Mouse (Mus musculus) hindbrain, embryonic 11.5 days (tissue): ENCODE measurements around the gene Mettl2. TPM values are rescaled to one million over a fixed set of nuclear protein-coding genes. Genes with fewer than 3 reads are reported as not detected.
"Not testable (repeated sequence)": the region's sequence is repeated elsewhere in the genome, so short reads cannot be mapped to it uniquely, and the experiment has no call there.

Experiments
- ATAC-seq: fragments of 200-750 bp; cut with Nextera tagmentation; 2 replicates; pipeline ENCODE4 v1.8.0; 2017; ENCODE audit warnings: mild to moderate bottlenecking, moderate TSS enrichment, moderate library complexity; ENCODE audit not compliant: low FRiP score
- DNase-seq: peaks from one replicate; pipeline ENCODE4 v3.0.0-alpha.2; 2015; ENCODE audit warnings: low spot score
- H3K27ac ChIP-seq: fragments of 300-500 bp; sonication (generic); 2 replicates; pipeline ENCODE4 v1.5.1; 2014; ENCODE audit warnings: mild to moderate bottlenecking, low read depth, low read length
- H3K27me3 ChIP-seq: fragments of 300-500 bp; sonication (generic); 2 replicates; pipeline ENCODE4 v1.6.1; 2014; ENCODE audit warnings: mild to moderate bottlenecking, low read length, moderate library complexity, mixed read lengths; ENCODE audit not compliant: control insufficient read depth, insufficient read depth
- H3K36me3 ChIP-seq: fragments of 300-500 bp; sonication (generic); 2 replicates; pipeline ENCODE4 v1.6.1; 2014; ENCODE audit warnings: mild to moderate bottlenecking, low read length, moderate library complexity, mixed read lengths; ENCODE audit not compliant: control insufficient read depth, insufficient read depth
- H3K4me1 ChIP-seq: fragments of 300-500 bp; sonication (generic); replicated peaks from 2 replicates; pipeline ENCODE4 v1.6.1; 2014; ENCODE audit warnings: low read length, mixed read lengths; ENCODE audit not compliant: control insufficient read depth, insufficient read depth
- H3K4me2 ChIP-seq: fragments of 300-500 bp; sonication (generic); replicated peaks from 2 replicates; pipeline ENCODE4 v1.6.1; 2014; ENCODE audit warnings: mild to moderate bottlenecking, low read depth, low read length
- H3K4me3 ChIP-seq: fragments of 300-500 bp; sonication (generic); 2 replicates; pipeline ENCODE4 v1.5.1; 2014; ENCODE audit warnings: low read depth, low read length
- H3K9ac ChIP-seq: fragments of 300-500 bp; sonication (generic); 2 replicates; pipeline ENCODE4 v1.6.1; 2014; ENCODE audit warnings: low read depth, low read length
- H3K9me3 ChIP-seq: fragments of 300-500 bp; sonication (generic); 2 replicates; pipeline ENCODE4 v1.6.1; 2016; ENCODE audit warnings: low read length; ENCODE audit not compliant: control insufficient read depth
- WGBS: fragments of 180-500 bp; shearing (Covaris S2); extraction: QIAGEN DNeasy Blood & Tissue Kit; methylation state at CpG from one replicate; pipeline ENCODE4 v1.1.7; 2014; 5-methylcytosine and 5-hydroxymethylcytosine counted together
- polyA plus RNA-seq: library from polyadenylated mRNA; unstranded; fragments of >200 nt; fragmentation: Nextera tagmentation; extraction: Ambion mirVana; gene quantifications from 2 replicates; pipeline ENCODE4 v1.2.1, GENCODE M21; 2014

Mettl2 gene
- 45.5 and 45.9 TPM in 2 replicates for polyA plus RNA-seq

GRCm38 (mm10) chr11:105125735-105126519 lies at the start of gene Mettl2:
Gene Mettl2, plus strand, starts transcription at chr11:105126425.
- H3K9me3 ChIP-seq, result no peaks in the 10 kb centered on the region
- H3K4me3 ChIP-seq, result peak within 1 kb of the TSS; percentile 95
- ATAC-seq, result peak; percentile 92
- H3K4me1 ChIP-seq, result no peaks in the 10 kb centered on the region
- no peaks in the 10 kb centered on the region for H3K36me3 ChIP-seq
- H3K27ac ChIP-seq, result 0 out of 2 replicates have a peak within 1 kb of the TSS, but pooled peaks have one; percentile 12
- H3K4me2 ChIP-seq, result peak within 1 kb of the TSS; percentile 91
- 3% methylated on average over 24 of the region's 38 CpGs for WGBS
- peak; percentile 90 for DNase-seq
- peak within 1 kb of the TSS; percentile 74 for H3K9ac ChIP-seq
- H3K27me3 ChIP-seq, result no peaks in the 10 kb centered on the region

- not testable (repeated sequence) for H3K9ac ChIP-seq, H3K4me2 ChIP-seq, ATAC-seq, H3K9me3 ChIP-seq, H3K4me3 ChIP-seq, H3K27ac ChIP-seq, H3K36me3 ChIP-seq, DNase-seq, H3K27me3 ChIP-seq, H3K4me1 ChIP-seq
- WGBS, result 73% methylated on average over 22 of the region's 22 CpGs
Observed at GRCm38 (mm10) chr11:105112448-105112847, 13.8 kb upstream of the Mettl2 start.

DNA sequence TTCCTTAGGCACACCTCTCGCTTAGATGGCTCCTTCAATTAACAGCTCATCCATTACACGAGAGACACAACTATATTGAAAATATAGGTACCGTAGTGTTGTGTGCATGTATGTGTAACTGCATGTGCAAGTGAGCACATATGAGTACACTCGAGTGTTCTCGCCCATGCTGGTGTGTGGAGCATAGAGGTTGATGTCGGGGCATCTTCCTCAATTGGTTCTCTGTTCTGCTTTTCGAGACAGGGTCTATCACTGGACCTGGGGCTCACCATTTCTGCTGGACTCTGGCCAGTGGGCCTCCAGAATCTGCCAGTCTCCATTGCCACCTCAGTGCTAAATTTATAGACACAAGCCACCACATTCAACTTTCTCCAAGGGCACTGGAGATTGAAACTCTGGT lies 8.4 kb upstream of the Mettl2 start:
- no peak for DNase-seq
- 88% methylated on average over 7 of the region's 7 CpGs for WGBS
- no peak overlapping the region for H3K4me2 ChIP-seq
- no peaks in the 10 kb centered on the region for H3K27me3 ChIP-seq
- no peaks in the 10 kb centered on the region for H3K4me1 ChIP-seq
- no peak overlapping the region for H3K4me3 ChIP-seq
- no peak for ATAC-seq
- no peak overlapping the region for H3K27ac ChIP-seq
- H3K36me3 ChIP-seq, result no peaks in the 10 kb centered on the region
- H3K9ac ChIP-seq, result no peak overlapping the region
- H3K9me3 ChIP-seq, result no peaks in the 10 kb centered on the region

DNA sequence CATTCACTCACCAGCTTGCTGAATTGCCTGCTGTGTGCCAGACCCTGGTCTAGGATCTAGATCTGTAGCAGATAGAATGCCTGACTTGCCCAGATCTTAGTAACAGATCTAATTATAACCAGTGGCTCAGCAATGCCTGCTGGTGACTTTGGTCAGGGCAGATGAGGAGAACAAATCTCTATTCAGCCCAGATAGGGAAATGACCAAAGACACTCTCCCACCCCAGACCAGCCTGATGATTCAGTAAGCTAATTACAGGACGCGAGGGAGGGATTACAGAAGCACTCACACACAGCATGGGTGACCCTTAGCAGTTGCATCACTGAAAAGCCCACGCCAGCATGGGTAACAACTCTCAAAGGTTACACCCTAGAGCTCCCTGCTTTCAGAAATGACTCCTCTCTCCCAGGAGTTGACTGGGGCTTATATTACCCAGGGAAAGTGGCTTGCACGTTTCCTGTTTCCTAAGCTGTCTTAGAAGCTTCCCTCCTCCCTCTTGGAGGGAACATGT lies 5.6 kb upstream of the Mettl2 start:
- Histone ChIP-seq H3K36me3 (no peaks in the 10 kb centered on the region), H3K9ac (no peak overlapping the region), H3K4me1 (no peaks in the 10 kb centered on the region), H3K4me2 (no peak overlapping the region), H3K27me3 (no peaks in the 10 kb centered on the region), H3K4me3 (no peak overlapping the region), H3K9me3 (no peaks in the 10 kb centered on the region), H3K27ac (no peak overlapping the region)
- ATAC-seq (no peak), DNase-seq (no peak)
- 50% methylated on average over 4 of the region's 4 CpGs for WGBS

GRCm38 (mm10) chr11:105121792-105122191 lies 4.4 kb upstream of the Mettl2 start:
- H3K9me3 ChIP-seq, DNase-seq, H3K27ac ChIP-seq, H3K4me2 ChIP-seq, H3K27me3 ChIP-seq, H3K36me3 ChIP-seq, H3K9ac ChIP-seq, H3K4me1 ChIP-seq, H3K4me3 ChIP-seq, ATAC-seq: not testable (repeated sequence)
- WGBS, result 79% methylated on average over 5 of the region's 5 CpGs

- H3K27ac ChIP-seq, result no peak overlapping the region
- no peak overlapping the region for H3K4me3 ChIP-seq
- H3K27me3 ChIP-seq, result no peaks in the 10 kb centered on the region
- no peak overlapping the region for H3K4me2 ChIP-seq
- no peaks in the 10 kb centered on the region for H3K4me1 ChIP-seq
- ATAC-seq, result peak; percentile 23
- peak; percentile 76 for DNase-seq
- H3K9ac ChIP-seq, result no peak overlapping the region
- H3K36me3 ChIP-seq, result no peaks in the 10 kb centered on the region
- H3K9me3 ChIP-seq, result no peaks in the 10 kb centered on the region
- 9% methylated on average over 9 of the region's 9 CpGs for WGBS
Observed at GRCm38 (mm10) chr11:105123986-105124385, 2.2 kb upstream of the Mettl2 start.

GRCm38 (mm10) chr11:105126520-105127029 lies 350 bp downstream of the Mettl2 start:
- Histone ChIP-seq H3K27ac (no peak overlapping the region), H3K4me2 (peak overlapping the region; percentile 91), H3K36me3 (no peaks in the 10 kb centered on the region), H3K9me3 (no peaks in the 10 kb centered on the region), H3K9ac (peak overlapping the region; percentile 74), H3K4me3 (peak overlapping the region; percentile 95), H3K4me1 (no peaks in the 10 kb centered on the region), H3K27me3 (no peaks in the 10 kb centered on the region)
- ATAC-seq, result no peak; the same call in 1 of the 2 replicates
- WGBS, result under 1% methylated on average over 41 of the region's 49 CpGs
- no peak for DNase-seq

DNA sequence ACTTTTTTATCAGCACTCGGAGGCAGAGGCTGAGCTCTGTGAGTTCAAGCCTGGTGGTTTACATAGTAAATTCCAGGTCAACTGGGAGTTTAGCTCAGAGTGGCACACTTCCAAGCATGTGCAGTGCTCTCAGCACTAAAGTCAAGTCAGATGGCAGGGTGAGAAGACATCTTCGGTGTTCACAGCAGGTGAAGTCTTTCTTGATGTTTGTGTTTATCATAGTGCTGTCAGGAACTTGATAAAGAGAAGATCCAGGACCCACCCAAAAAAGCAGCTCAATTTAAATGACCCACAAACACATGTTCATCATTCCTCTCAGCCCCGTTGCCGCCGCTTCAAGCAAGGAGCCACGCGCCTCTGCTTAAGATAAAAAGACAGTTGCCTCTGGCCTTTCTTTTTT lies 9.5 kb downstream of the Mettl2 start:
- H3K27ac ChIP-seq, result no peak overlapping the region
- H3K4me1 ChIP-seq, result no peaks in the 10 kb centered on the region
- 0 out of 2 replicates have a peak, but pooled peaks cover 6% of the 10 kb centered on the region for H3K36me3 ChIP-seq
- DNase-seq, result no peak
- no peak overlapping the region for H3K4me2 ChIP-seq
- no peak overlapping the region for H3K9ac ChIP-seq
- WGBS, result 95% methylated on average over 7 of the region's 7 CpGs
- no peaks in the 10 kb centered on the region for H3K9me3 ChIP-seq
- ATAC-seq, result no peak
- H3K4me3 ChIP-seq, result no peak overlapping the region
- H3K27me3 ChIP-seq, result no peaks in the 10 kb centered on the region

DNA sequence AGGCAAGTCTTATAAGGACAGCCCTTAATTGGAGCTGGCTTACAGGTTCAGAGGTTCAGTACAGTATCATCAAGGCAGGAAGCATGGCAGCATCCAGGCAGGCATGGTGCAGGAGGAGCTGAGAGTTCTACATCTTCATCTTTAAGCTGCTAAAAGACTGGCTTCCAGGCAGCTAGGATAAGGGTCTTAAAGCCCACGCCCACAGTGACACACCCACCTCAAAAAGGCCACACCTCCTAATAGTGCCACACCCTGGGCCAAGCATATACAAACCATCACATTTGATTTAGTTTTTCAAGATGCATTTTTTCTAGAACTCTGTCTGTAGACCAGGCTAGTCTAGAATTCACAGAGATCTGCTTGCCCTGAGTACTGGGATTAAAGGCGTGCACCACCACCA lies 11.0 kb downstream of the Mettl2 start:
- not testable (repeated sequence) for DNase-seq, H3K4me3 ChIP-seq, ATAC-seq, H3K9ac ChIP-seq, H3K27ac ChIP-seq, H3K9me3 ChIP-seq, H3K4me1 ChIP-seq, H3K4me2 ChIP-seq, H3K27me3 ChIP-seq, H3K36me3 ChIP-seq
- WGBS, result 95% methylated on average over 2 of the region's 2 CpGs
